Mouse (Mus musculus): Measurements from ENCODE around the gene Cmtm7.
A peak's percentile ranks its signal among the peaks of the same experiment; 100 is the strongest.

Gene Cmtm7

GRCm38 (mm10) chr9:114794491-114794890 is 12.8 kb upstream of the Cmtm7 start:
- no peak for DNase-seq

DNA sequence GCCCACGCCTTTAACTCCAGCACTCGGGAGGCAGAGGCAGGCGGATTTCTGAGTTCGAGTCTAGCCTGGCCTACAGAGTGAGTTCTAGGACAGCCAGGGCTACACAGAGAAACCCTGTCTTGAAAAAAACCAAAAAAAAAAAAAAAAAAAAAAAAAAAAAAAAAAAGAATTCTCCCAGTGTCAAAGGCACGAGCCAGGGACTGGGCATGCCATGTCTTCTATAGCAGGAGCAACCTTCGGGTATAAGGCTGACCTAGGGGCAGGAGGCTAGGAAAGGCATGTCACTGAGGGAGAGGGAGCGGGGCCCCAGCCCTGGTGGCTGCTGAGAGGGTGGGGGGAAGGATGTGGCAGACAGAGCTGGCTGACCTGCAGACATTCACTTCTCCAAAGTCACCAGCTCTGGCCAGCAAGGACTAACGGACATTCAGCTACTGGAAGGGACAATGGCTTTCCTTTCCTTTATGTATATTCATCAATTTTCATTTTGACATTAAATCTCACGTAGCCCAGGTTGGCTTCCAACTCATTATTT is 12.2 kb upstream of the Cmtm7 start:
- DNase-seq = no peak

DNA sequence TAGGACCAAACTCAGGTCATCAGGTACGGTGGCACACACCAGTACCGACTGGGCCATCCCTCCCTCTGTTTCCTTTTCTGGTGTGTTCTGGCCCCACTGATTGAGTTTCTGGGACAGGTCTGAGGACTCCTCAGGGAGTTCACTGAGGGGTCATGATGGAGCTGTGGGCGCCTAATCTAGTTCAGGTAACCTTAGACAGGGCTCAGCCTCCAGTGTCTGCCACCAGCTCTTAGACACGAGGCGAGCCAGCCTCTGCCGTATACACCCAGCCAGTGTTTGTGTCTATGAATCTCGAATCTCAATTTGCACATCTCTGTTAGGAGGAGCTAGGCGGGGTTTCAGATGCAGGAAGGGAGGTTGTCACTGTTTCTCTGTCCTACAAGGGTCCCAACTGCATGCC is 8.3 kb upstream of the Cmtm7 start:
- DNase-seq = no peak

DNA sequence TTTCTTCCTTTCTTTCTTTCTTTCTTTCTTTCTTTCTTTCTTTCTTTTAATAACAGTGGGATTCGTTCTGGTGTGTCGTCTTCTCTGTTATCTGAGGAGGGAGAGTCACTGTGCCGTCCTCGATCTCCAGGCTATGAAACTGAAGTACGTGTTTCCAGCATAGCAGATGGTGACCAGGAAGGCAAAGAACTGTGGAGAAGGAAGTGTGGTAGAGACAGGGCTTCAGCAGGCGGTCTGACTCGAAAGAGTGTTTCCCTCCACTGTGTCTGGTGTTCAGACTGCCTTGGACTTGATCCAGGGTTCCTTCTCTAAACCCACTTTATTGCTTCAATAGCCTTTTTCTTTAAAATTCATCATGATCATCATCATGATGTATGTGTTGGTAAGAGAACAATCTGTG is 7.9 kb upstream of the Cmtm7 start:
- no peak for DNase-seq

DNA sequence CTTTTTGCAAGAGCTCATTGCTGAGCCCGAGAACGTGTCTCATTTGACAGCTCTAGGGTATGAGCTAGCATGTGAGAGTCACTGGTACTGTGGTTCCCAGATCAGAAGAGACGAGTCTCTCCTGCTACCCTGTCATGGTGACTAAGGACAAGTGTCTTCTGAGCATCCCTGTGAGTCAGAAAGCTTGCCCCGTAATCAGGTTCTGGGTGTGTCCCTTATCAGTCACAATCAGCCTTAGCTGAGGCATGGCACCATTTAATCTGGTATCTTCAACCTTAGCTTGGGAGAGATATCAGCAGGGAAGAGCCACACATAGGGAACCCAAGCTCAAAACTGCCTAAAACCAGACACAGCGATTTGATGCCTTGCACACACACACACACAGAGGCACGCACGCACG is 7.0 kb upstream of the Cmtm7 start:
- no peak for DNase-seq

GRCm38 (mm10) chr9:114787716-114788115 is 6.1 kb upstream of the Cmtm7 start:
- DNase-seq = no peak

DNA sequence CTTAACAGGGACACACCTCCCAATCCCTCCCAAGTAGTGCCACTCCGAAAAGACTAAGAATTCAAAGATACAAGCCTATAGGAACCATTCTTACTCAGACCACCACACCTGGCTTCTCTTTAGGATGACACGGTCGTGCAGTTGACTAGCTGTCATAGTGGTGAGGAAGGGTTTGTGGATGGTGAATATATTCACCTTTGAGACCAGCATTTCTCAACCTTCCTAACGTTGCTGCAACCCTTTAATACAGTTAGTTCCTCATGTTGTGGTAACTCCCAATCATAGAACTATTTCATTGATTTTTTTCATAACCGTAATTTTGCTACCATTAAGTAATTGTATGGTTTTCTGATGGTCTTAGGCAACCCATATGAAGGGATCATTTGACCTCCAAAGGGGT is 5.5 kb upstream of the Cmtm7 start:
- no peak for DNase-seq

DNA sequence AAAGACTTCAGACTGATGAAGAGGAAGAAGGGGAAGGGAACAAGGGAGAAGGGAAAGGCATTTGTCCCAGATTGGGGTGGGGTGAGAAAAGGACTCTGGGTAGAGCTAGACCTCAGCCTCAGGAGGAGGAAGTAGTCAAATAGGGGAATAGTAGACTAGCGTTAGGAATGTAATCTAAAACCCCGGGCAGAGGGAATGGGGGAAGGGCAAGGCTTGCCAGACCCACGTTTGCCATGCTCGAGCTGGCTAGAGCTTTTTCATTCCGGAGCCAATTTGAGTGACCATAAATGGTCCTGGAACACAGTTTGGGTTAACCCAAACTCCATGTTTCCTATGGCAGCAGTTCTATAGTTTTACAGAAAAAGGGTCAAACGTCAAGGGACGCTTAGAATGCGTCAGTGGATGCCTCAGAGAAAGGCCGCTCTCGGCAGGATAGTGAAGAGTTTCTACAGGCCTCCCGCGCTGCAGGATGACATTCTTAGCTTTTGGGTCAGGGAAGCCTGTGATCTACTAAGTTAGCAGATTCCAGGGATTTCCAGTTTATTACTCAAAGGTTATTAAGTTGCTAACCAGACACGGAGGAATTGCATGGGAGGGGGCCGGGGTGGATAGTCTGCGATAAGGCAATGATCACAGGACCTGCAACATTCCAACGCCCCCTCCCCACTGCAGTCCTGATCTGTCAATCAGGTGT is 3.9 kb upstream of the Cmtm7 start:
- peak in 1 of 2 experiments; percentile 24 for DNase-seq

DNA sequence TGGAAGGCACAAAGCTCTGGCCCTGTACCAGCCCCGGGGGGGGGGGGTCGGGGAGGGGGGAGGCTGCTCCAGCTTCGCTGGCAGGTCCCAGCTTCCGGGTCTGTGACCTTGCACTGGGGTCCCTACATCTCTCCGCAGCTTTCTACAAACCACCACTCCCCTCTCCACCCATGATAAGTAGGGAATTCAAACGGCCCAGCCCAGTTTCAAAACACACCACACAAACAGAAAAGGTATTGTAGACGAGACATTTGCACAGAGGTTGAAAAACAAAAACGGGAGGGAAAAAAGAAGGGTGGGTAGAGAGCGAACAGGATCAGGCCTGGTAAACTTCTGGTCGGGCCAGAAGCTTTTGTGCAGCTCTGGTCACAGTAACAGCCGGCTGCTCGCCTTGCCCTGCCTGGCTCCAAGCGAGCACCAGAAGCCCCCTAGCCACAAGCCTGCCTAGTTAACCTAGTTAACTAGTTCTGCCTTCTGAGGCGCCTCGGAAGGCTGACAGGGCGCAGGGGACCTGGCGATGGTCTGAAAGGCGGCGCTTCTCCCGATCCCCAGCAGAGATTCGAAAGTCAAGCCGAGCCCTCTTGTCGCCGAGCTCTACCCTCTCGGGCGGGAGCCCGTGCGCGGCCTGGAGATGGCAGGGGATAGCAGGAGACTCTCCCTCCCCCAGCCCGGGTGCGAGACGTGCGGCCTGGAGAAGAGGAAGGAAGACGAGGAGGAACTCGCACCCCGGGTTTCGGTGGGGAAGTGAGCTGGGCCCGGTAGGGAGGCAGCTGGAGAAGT is 720 bp downstream of the Cmtm7 start:
- DNase-seq = peak; percentile 43 to 59

DNA sequence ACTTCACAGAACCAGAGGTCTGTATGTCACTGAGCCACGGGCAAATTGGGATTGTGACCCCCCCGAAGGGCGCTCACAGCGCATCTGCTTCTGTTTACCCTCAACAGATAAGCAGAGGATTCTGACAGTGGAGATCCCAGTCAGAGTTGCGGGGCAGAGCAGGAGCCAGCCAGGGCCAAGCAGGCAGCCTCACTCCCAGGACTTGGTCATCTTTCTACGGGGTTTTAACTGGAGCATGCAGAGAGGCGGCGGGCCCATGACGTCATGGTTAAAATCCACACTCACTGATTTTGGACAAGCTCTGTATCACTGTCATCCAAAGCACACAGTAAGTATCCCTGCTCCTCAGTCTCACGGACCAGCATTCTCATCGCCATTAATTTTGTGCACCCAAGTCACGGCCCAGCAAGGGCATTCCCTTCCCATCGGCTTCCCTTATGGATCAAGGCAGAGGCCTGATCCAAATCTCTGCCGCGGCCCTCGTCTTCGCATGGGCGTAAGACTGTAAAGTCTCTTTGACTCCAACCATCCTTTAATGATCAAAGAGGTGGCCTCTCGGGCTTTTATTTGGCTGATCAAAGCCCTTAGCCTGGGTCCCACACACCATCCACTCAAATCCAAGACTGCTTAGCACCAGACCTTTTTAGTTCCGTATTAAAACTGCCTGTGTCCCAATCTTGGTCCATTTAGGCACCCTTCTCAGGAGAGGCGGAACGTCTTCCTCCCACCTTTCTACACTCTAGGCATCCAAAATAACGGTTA is 1.5 kb downstream of the Cmtm7 start:
- no peak for DNase-seq

DNA sequence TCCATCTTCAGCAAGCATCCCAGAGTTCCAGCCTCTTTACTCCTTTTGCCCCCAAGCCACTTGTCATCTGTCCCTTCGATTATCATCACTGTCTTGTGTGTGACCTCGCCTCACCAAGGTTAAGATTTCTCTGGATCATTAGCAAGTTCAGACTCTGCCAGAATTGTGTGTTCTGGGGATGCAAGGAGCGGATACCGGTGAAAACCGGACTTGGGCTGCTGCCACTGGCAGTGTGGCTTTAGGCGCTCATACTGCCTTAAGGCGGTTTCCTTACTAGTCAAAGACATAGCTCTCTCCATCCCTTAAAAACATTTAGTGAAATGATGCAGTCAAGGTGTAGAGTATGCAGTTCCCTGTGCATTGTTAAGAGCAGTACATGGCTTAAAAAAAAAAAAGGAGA is 2.8 kb downstream of the Cmtm7 start:
- DNase-seq = no peak

- DNase-seq = no peak
Measured at GRCm38 (mm10) chr9:114778047-114778390, 3.6 kb downstream of the Cmtm7 start.

DNA sequence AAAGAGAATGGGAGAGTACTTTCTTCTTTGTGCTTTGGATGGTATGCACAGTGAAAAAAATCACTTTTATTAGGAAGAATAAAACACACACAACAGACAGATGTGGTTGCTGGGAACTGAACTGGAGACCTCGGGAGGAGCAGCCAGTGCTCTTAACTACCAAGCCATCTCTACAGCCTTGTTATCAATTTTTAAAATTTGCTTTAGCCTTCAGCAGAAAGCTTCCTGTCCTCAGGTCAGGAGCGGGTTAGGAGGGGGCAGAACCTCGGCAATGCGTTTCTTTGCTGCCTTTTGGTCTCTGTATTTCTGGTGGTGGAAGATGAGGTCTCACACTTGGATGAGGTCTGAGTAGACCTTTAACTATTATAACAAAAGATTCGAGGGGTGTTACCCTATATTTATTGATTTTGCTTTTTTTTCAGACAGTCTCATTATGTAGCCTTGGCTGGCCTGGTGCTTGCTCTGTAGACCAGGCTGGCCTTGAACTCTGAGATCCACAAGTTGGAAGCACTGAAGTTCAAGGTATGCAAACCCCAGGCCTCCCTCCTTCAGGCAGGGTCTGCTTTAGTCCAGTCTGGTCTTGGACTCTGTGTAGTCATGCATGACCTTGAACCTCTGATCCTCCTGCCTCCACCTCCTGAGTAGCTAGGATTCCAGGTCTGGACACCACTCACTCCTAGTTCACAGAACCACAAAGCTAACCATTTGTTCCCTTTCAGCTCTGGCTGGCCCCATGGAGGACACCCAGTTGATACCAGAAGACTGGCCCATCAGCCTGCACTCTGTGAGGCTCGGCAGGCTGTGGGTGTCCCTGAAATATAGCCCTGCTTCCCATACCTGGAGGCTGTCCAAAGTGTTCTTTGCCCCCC is 4.2 kb downstream of the Cmtm7 start:
- no peak for DNase-seq

GRCm38 (mm10) chr9:114776361-114776760 is 5.3 kb downstream of the Cmtm7 start:
- no peak for DNase-seq

DNA sequence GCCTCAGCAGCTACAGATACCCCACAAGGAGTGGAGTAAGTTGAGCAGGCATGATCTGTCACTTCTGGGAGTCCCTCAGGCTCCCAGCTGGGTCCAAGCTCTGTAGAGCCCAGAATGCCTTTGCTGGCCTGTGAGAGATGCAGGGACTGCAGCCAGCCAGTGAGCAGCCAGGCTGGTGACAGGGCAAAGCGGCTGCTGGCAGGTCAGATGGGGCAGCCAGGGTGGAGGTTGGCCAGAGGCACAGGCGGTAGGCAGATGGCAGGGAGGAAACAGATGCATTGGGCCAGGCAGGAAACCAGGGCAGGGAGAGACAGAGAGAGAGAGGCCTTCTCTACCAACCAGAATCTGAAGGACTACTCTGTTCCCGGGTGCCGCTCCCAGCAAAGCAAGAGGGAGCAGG is 6.4 kb downstream of the Cmtm7 start:
- no peak for DNase-seq

GRCm38 (mm10) chr9:114774629-114775028 is 7.0 kb downstream of the Cmtm7 start:
- DNase-seq = no peak

GRCm38 (mm10) chr9:114771565-114771964 is 10.1 kb downstream of the Cmtm7 start:
- DNase-seq = no peak

DNA sequence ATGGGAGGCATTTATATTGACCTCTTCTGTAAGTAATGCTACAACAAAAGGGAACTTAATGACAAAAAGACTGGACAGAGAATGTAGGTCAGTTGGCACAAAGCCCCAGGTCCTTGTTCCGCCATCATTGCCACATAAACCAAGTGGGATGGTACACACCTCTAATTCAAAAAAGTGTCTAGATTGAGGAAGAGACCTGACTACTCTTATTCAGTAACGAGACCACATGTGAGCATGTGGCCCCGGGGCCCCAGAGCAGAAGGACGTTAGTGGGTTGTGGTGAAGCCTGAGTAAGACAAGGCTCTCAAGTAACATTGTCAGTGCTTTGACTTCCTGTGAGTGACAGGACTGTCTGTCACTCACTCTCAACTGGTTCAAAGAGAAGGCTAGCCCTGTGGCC is 11.4 kb downstream of the Cmtm7 start:
- DNase-seq = peak; percentile 46 to 59

DNA sequence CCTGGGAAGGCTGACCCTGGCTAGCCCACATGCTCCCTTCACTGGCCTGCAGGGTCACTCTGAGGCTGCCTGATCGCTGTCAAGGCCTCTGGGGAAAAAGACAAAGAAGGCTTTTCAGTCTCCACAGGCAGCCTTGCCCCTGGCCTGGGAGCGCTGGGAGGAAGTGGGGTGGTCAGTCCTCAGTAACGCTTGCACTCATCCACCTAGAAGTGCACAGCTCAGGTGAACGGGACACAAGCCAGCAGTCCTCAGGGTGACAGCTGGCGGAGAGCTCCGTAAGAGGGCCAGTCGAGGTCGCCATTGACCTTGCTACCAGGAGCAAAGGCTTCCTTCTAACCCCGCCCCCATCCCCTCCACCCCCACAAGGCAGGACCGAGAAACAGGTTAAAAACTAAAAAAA is 13.6 kb downstream of the Cmtm7 start:
- peak; percentile 49 to 56 for DNase-seq

- DNase-seq = no peak
Measured at GRCm38 (mm10) chr9:114767507-114767906, 14.1 kb downstream of the Cmtm7 start.

- DNase-seq = no peak
Measured at GRCm38 (mm10) chr9:114767030-114767429, 14.6 kb downstream of the Cmtm7 start.

DNA sequence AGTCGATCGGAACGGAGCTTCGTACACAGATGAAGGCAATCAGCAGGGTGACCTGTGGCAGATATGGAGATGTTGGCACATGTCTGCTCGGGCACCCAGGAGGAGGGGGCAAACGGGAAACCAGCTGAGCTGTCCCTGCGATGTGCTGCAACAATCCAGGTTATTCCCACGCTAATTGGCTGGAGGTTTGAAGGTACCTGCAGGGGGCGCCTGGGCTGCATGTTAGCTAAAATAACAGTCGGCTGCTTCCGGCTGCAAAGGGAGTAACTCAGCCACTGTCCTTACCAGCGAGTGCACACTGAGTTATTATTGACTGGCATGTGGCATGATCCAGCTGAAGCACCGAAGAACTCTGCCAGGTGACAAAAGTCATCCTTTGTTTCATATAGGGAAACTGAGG is 18.3 kb downstream of the Cmtm7 start:
- DNase-seq = peak in 1 of 2 experiments; percentile 30

DNA sequence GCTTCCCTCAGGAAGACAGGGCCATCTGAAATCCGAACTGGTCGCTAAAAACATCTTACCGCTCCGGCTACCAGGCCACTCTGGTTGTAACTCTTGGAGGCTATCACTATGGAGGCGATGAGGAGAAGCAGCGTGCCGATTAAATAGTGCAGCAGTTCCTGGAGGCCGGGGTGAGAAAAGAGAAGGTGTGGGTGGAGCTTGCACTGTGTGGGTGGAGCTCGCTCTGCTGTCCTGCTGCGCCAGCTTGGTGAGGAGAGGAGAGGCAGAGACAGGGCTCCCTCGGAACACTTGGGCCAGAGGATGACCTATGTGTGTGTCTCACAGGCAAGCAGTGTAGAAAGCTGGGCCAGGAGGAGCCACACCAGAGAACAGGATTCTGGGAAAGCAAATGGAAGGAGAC is 19.8 kb downstream of the Cmtm7 start:
- no peak for DNase-seq

All from lung, adult 18-20 months (tissue).